Mouse (Mus musculus) lung, postnatal 0 days (tissue): ENCODE measurements around the gene Slc15a2.

Source experiments
- CTCF ChIP-seq: IDR thresholded peaks from 2 replicates; pipeline ENCODE4 v1.5.1; 2016; ENCODE audit warnings: antibody characterized with exemption, mild to moderate bottlenecking
- EP300 ChIP-seq: IDR thresholded peaks from 2 replicates; pipeline ENCODE4 v1.6.1; 2016; ENCODE audit warnings: antibody characterized with exemption, mild to moderate bottlenecking, control low read depth

- TF ChIP-seq CTCF (no peak), EP300 (peak; percentile 68)
Observed at GRCm38 (mm10) chr16:36772996-36773395, 11.8 kb downstream of the Slc15a2 start.
